Mouse (Mus musculus): ENCODE data around the gene Mrpl37. TPM values are rescaled to one million over a fixed set of nuclear protein-coding genes. Genes with fewer than 3 reads are reported as not detected.

The Mrpl37 gene
- polyA plus RNA-seq, 1 experiment from 2014 or later: 89.8 TPM

- Histone ChIP-seq H3K4me1 (peaks cover 6% of the 10 kb centered on the region; the same call in 1 of the 2 replicates), H3K27me3 (replicated peaks) (no peaks in the 10 kb centered on the region), H3K9ac (no peak overlapping the region), H3K9me3 (no peaks in the 10 kb centered on the region), H3K27ac (no peak overlapping the region), H3K36me3 (no peaks in the 10 kb centered on the region), H3K4me2 (no peak overlapping the region), H3K4me3 (replicated peaks) (no peak overlapping the region)
- ATAC-seq (ENCODE audit: insufficient read depth, low FRiP score, low read depth): no peak
- WGBS: 73% methylated on average over 16 of the region's 16 CpGs
Observed at GRCm38 (mm10) chr4:107094484-107095187, 28.0 kb upstream of the Mrpl37 start.

- Histone ChIP-seq H3K27me3 (replicated peaks) (no peaks in the 10 kb centered on the region), H3K4me2 (no peak overlapping the region), H3K27ac (no peak overlapping the region), H3K9ac (no peak overlapping the region), H3K36me3 (no peaks in the 10 kb centered on the region), H3K9me3 (no peaks in the 10 kb centered on the region), H3K4me1 (no peaks in the 10 kb centered on the region), H3K4me3 (replicated peaks) (no peak overlapping the region)
- no peak for ATAC-seq (ENCODE audit: insufficient read depth, low FRiP score, low read depth)
- WGBS: 82% methylated on average over 14 of the region's 14 CpGs
Observed at GRCm38 (mm10) chr4:107091696-107092095, 25.0 kb upstream of the Mrpl37 start.

- Histone ChIP-seq H3K9ac (no peak overlapping the region), H3K4me3 (replicated peaks) (no peak overlapping the region), H3K27me3 (replicated peaks) (no peaks in the 10 kb centered on the region), H3K9me3 (no peaks in the 10 kb centered on the region), H3K4me1 (no peaks in the 10 kb centered on the region), H3K4me2 (no peak overlapping the region), H3K27ac (no peak overlapping the region), H3K36me3 (no peaks in the 10 kb centered on the region)
- ATAC-seq (ENCODE audit: insufficient read depth, low FRiP score, low read depth): 0 out of 2 replicates have a peak, but pooled peaks have one; percentile 67
- WGBS: 30% methylated on average over 6 of the region's 6 CpGs
Observed at GRCm38 (mm10) chr4:107084858-107085257, 18.2 kb upstream of the Mrpl37 start.

- 50% methylated on average over 1 of the region's 1 CpGs for whole genome bisulfite sequencing
- Histone ChIP-seq H3K27ac (no peak overlapping the region), H3K4me2 (no peak overlapping the region), H3K9me3 (no peaks in the 10 kb centered on the region), H3K27me3 (replicated peaks) (no peaks in the 10 kb centered on the region), H3K36me3 (no peaks in the 10 kb centered on the region), H3K9ac (no peak overlapping the region), H3K4me3 (replicated peaks) (no peak overlapping the region), H3K4me1 (no peaks in the 10 kb centered on the region)
- ATAC-seq (ENCODE audit: insufficient read depth, low FRiP score, low read depth): no peak
Observed at GRCm38 (mm10) chr4:107084343-107084742, 17.7 kb upstream of the Mrpl37 start.

GRCm38 (mm10) chr4:107083126-107083525 is 16.5 kb upstream of the Mrpl37 start:
- no peaks in the 10 kb centered on the region for H3K36me3 ChIP-seq
- no peaks in the 10 kb centered on the region for H3K27me3 ChIP-seq (replicated peaks)
- no peaks in the 10 kb centered on the region for H3K4me1 ChIP-seq
- H3K27ac ChIP-seq: no peak overlapping the region
- no peak overlapping the region for H3K4me3 ChIP-seq (replicated peaks)
- H3K9ac ChIP-seq: no peak overlapping the region
- WGBS: 87% methylated on average over 4 of the region's 4 CpGs
- no peak overlapping the region for H3K4me2 ChIP-seq
- ATAC-seq (ENCODE audit: insufficient read depth, low FRiP score, low read depth): no peak
- no peaks in the 10 kb centered on the region for H3K9me3 ChIP-seq

GRCm38 (mm10) chr4:107082185-107082584 is 15.5 kb upstream of the Mrpl37 start:
- H3K4me2 ChIP-seq: no peak overlapping the region
- no peak for ATAC-seq (ENCODE audit: insufficient read depth, low FRiP score, low read depth)
- H3K9ac ChIP-seq: no peak overlapping the region
- no peaks in the 10 kb centered on the region for H3K27me3 ChIP-seq (replicated peaks)
- no peak overlapping the region for H3K27ac ChIP-seq
- no peaks in the 10 kb centered on the region for H3K4me1 ChIP-seq
- no peak overlapping the region for H3K4me3 ChIP-seq (replicated peaks)
- H3K36me3 ChIP-seq: no peaks in the 10 kb centered on the region
- WGBS: 79% methylated on average over 3 of the region's 3 CpGs
- no peaks in the 10 kb centered on the region for H3K9me3 ChIP-seq

GRCm38 (mm10) chr4:107079716-107080115 is 13.0 kb upstream of the Mrpl37 start:
- no peak overlapping the region for H3K27ac ChIP-seq
- H3K9ac ChIP-seq: no peak overlapping the region
- no peaks in the 10 kb centered on the region for H3K9me3 ChIP-seq
- no peak overlapping the region for H3K4me2 ChIP-seq
- no peaks in the 10 kb centered on the region for H3K27me3 ChIP-seq (replicated peaks)
- H3K4me1 ChIP-seq: no peaks in the 10 kb centered on the region
- no peaks in the 10 kb centered on the region for H3K36me3 ChIP-seq
- no peak for ATAC-seq (ENCODE audit: insufficient read depth, low FRiP score, low read depth)
- H3K4me3 ChIP-seq (replicated peaks): no peak overlapping the region

GRCm38 (mm10) chr4:107078894-107079293 is 12.2 kb upstream of the Mrpl37 start:
- Histone ChIP-seq H3K27me3 (replicated peaks) (no peaks in the 10 kb centered on the region), H3K4me1 (no peaks in the 10 kb centered on the region), H3K4me3 (replicated peaks) (no peak overlapping the region), H3K9me3 (no peaks in the 10 kb centered on the region), H3K4me2 (no peak overlapping the region), H3K27ac (no peak overlapping the region), H3K9ac (no peak overlapping the region), H3K36me3 (no peaks in the 10 kb centered on the region)
- ATAC-seq (ENCODE audit: insufficient read depth, low FRiP score, low read depth): peak; percentile 40; the same call in 1 of the 2 replicates
- WGBS: 82% methylated on average over 4 of the region's 4 CpGs

- H3K9me3 ChIP-seq: no peaks in the 10 kb centered on the region
- no peaks in the 10 kb centered on the region for H3K27me3 ChIP-seq (replicated peaks)
- ATAC-seq (ENCODE audit: insufficient read depth, low FRiP score, low read depth): no peak
- H3K4me1 ChIP-seq: no peaks in the 10 kb centered on the region
- H3K4me3 ChIP-seq (replicated peaks): no peak overlapping the region
- peak overlapping the region; percentile 11; the same call in 1 of the 2 replicates for H3K27ac ChIP-seq
- 49% methylated on average over 5 of the region's 5 CpGs for WGBS
- no peak overlapping the region for H3K4me2 ChIP-seq
- H3K9ac ChIP-seq: no peak overlapping the region
- no peaks in the 10 kb centered on the region for H3K36me3 ChIP-seq
Observed at GRCm38 (mm10) chr4:107075456-107075855, 8.8 kb upstream of the Mrpl37 start.

- Histone ChIP-seq H3K9ac (no peak overlapping the region), H3K4me3 (replicated peaks) (no peak overlapping the region), H3K36me3 (no peaks in the 10 kb centered on the region), H3K4me2 (no peak overlapping the region), H3K27ac (no peak overlapping the region), H3K9me3 (no peaks in the 10 kb centered on the region), H3K4me1 (no peaks in the 10 kb centered on the region), H3K27me3 (replicated peaks) (no peaks in the 10 kb centered on the region)
- WGBS: 80% methylated on average over 9 of the region's 9 CpGs
- ATAC-seq (ENCODE audit: insufficient read depth, low FRiP score, low read depth): no peak
Observed at GRCm38 (mm10) chr4:107072343-107072742, 5.7 kb upstream of the Mrpl37 start.

GRCm38 (mm10) chr4:107067151-107067840 is 628 bp upstream of the Mrpl37 start:
- Histone ChIP-seq H3K4me1 (peaks cover 8% of the 10 kb centered on the region; the same call in 1 of the 2 replicates), H3K4me2 (peak overlapping the region; percentile 99), H3K9me3 (no peaks in the 10 kb centered on the region), H3K36me3 (peaks cover 16% of the 10 kb centered on the region), H3K27ac (peak overlapping the region; percentile 57; the same call in 1 of the 2 replicates), H3K9ac (peak overlapping the region; percentile 58), H3K4me3 (replicated peaks) (peak overlapping the region; percentile 81), H3K27me3 (replicated peaks) (no peaks in the 10 kb centered on the region)
- peak; percentile 2; the same call in 1 of the 2 replicates for ATAC-seq (ENCODE audit: insufficient read depth, low FRiP score, low read depth)
- 4% methylated on average over 33 of the region's 33 CpGs for WGBS

- Histone ChIP-seq H3K27ac (no peak overlapping the region), H3K4me1 (peaks cover 8% of the 10 kb centered on the region; the same call in 1 of the 2 replicates), H3K9ac (no peak overlapping the region), H3K36me3 (peaks cover 34% of the 10 kb centered on the region), H3K4me3 (replicated peaks) (no peak overlapping the region), H3K9me3 (no peaks in the 10 kb centered on the region), H3K27me3 (replicated peaks) (no peaks in the 10 kb centered on the region), H3K4me2 (no peak overlapping the region)
- WGBS: 86% methylated on average over 5 of the region's 5 CpGs
- no peak for ATAC-seq (ENCODE audit: insufficient read depth, low FRiP score, low read depth)
Observed at GRCm38 (mm10) chr4:107064394-107065098, 2.1 kb downstream of the Mrpl37 start.

Data from stomach, embryonic 15.5 days (tissue).